Mouse (Mus musculus): ENCODE results near the gene Cirbp. TPM values are rescaled to one million over a fixed set of nuclear protein-coding genes. Genes with fewer than 3 reads are reported as not detected.

Gene Cirbp
- 93.4 and 153 TPM in 2 replicates for polyA plus RNA-seq (2012; rRNA removed; ENCODE audit: low replicate concordance)

GRCm38 (mm10) chr10:80165392-80166128, at the start of gene Cirbp:
Cirbp (plus strand) TSS chr10:80165985.

GRCm38 (mm10) chr10:80138553-80139438, 27.0 kb upstream of the Cirbp start, which contains the start of gene Atp5d:
Atp5d (plus strand) TSS chr10:80138632.

DNA sequence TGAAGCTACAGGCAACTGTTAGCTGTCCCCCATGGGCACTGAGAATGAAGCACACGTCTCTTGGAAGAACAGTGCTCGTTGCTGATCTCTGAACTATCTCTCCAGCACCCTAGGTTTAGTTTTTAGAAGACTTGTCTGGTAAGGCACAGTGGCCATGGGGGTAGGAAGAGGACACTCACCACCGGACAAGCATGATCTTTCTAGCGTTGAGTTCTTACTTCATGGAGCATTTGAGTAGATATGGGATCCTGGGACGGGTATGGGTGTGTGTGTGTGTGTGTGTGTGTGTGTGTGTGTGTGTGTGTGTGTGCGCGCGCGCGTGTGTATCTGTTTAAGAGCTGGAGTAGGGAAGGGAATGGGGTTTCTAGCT, 25.1 kb upstream of the Cirbp start, which contains the start of gene Cbarp:
Gene Cbarp, minus strand, starts transcription at position 170 of the 370 bp plus-strand sequence.

DNA sequence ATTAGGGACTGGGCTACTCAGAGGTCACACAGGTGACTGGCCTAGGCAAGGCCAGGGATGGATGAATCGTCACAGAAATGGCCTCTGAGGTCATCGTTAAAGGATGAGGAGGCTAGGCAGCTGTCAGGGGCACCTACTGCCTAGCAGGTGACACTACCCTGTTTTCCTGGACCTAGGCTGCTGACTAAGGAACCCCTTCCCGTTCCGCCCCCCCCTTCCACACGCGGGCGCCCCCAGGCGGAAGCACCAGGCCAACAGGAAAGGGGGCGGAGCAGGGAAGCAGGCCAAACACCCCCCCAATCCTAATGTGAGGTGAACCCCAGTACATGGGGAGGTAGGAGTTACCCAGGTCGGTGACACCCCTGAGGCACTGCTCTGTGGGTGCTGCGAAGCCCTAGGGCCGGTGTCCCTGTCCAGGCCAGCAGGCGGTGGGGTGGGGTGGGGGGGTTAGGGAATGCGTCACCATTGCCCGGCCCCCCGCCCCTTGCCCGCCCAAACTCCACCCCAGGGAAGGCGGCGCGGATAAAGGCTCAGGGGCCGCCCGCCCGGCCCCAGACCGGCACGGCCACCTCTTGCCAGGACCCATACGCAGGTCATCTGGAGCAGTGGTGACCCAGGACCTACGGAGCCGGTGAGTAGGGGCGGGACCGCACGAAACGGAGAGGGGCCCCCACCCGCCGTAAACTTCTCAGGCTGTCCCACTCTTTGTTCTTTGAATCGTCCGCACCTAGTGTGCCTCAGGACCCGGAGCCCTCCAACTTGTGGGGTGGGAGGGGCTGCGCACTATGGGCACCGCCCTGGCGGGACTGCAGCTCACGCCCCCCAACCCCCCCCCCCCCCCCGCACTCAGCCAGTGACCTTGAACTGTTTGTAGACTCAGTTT, 17.8 kb upstream of the Cirbp start, which contains the start of gene Midn:
Gene Midn, plus strand, starts transcription at position 554 of the 883 bp plus-strand sequence.

GRCm38 (mm10) chr10:80172527-80173292, 6.9 kb downstream of the Cirbp start, which contains the start of gene 1600002K03Rik:
1600002K03Rik (plus strand) TSS chr10:80172944.

GRCm38 (mm10) chr10:80179068-80180051, 13.6 kb downstream of the Cirbp start, which contains the start of gene Efna2:
Efna2 (plus strand) TSS chr10:80179482.

Other genes with a start within 250 kb of the Cirbp start
- 9.0 and 14.4 TPM in 2 replicates for gene Kiss1r, start 249.0 kb upstream of the Cirbp start, polyA plus RNA-seq (2012; rRNA removed; ENCODE audit: low replicate concordance)
- 194 and 208 TPM in 2 replicates for gene R3hdm4, start 244.8 kb upstream of the Cirbp start, polyA plus RNA-seq (2012; rRNA removed; ENCODE audit: low replicate concordance)
- 5.2 and 16.6 TPM in 2 replicates for gene Arid3a, start 238.9 kb upstream of the Cirbp start, polyA plus RNA-seq (2012; rRNA removed; ENCODE audit: low replicate concordance)
- gene Wdr18, start 205.8 kb upstream of the Cirbp start, polyA plus RNA-seq (2012; rRNA removed; ENCODE audit: low replicate concordance): 47.1 and 52.1 TPM in 2 replicates
- gene Grin3b, start 195.3 kb upstream of the Cirbp start, polyA plus RNA-seq (2012; rRNA removed; ENCODE audit: low replicate concordance): 0.10 and 0.30 TPM in 2 replicates
- gene Tmem259, start 181.7 kb upstream of the Cirbp start, polyA plus RNA-seq (2012; rRNA removed; ENCODE audit: low replicate concordance): 304 and 505 TPM in 2 replicates
- 138 and 301 TPM in 2 replicates for gene Cnn2, start 177.4 kb upstream of the Cirbp start, polyA plus RNA-seq (2012; rRNA removed; ENCODE audit: low replicate concordance)
- gene Abca7, start 169.5 kb upstream of the Cirbp start, polyA plus RNA-seq (2012; rRNA removed; ENCODE audit: low replicate concordance): 23.5 and 40.2 TPM in 2 replicates
- 152 and 343 TPM in 2 replicates for gene Arhgap45, start 149.3 kb upstream of the Cirbp start, polyA plus RNA-seq (2012; rRNA removed; ENCODE audit: low replicate concordance)
- gene Polr2e, start 126.2 kb upstream of the Cirbp start, polyA plus RNA-seq (2012; rRNA removed; ENCODE audit: low replicate concordance): 129 and 172 TPM in 2 replicates
- 1,265 and 1,308 TPM in 2 replicates for gene Gpx4, start 118.8 kb upstream of the Cirbp start, polyA plus RNA-seq (2012; rRNA removed; ENCODE audit: low replicate concordance)
- gene Sbno2, start 60.4 kb upstream of the Cirbp start, polyA plus RNA-seq (2012; rRNA removed; ENCODE audit: low replicate concordance): 106 and 161 TPM in 2 replicates
- 164 and 186 TPM in 2 replicates for gene Stk11, start 50.2 kb upstream of the Cirbp start, polyA plus RNA-seq (2012; rRNA removed; ENCODE audit: low replicate concordance)
- 1,044 and 2,712 TPM in 2 replicates for gene Atp5d, start 27.4 kb upstream of the Cirbp start, polyA plus RNA-seq (2012; rRNA removed; ENCODE audit: low replicate concordance)
- gene Cbarp, start 25.1 kb upstream of the Cirbp start, polyA plus RNA-seq (2012; rRNA removed; ENCODE audit: low replicate concordance): 27.7 and 53.0 TPM in 2 replicates
- gene Midn, start 17.7 kb upstream of the Cirbp start, polyA plus RNA-seq (2012; rRNA removed; ENCODE audit: low replicate concordance): 83.5 and 239 TPM in 2 replicates
- 11.7 and 15.0 TPM in 2 replicates for gene 1600002K03Rik, start 7.0 kb downstream of the Cirbp start, polyA plus RNA-seq (2012; rRNA removed; ENCODE audit: low replicate concordance)
- 5.0 and 12.1 TPM in 2 replicates for gene Efna2, start 13.5 kb downstream of the Cirbp start, polyA plus RNA-seq (2012; rRNA removed; ENCODE audit: low replicate concordance)
- gene Mum1, start 60.4 kb downstream of the Cirbp start, polyA plus RNA-seq (2012; rRNA removed; ENCODE audit: low replicate concordance): 45.9 and 46.8 TPM in 2 replicates
- 857 and 948 TPM in 2 replicates for gene Ndufs7, start 83.1 kb downstream of the Cirbp start, polyA plus RNA-seq (2012; rRNA removed; ENCODE audit: low replicate concordance)
- 41.6 and 54.2 TPM in 2 replicates for gene Gamt, start 95.0 kb downstream of the Cirbp start, polyA plus RNA-seq (2012; rRNA removed; ENCODE audit: low replicate concordance)
- gene Dazap1, start 95.5 kb downstream of the Cirbp start, polyA plus RNA-seq (2012; rRNA removed; ENCODE audit: low replicate concordance): 40.3 and 92.4 TPM in 2 replicates
- 1,242 and 1,668 TPM in 2 replicates for gene Rps15, start 126.5 kb downstream of the Cirbp start, polyA plus RNA-seq (2012; rRNA removed; ENCODE audit: low replicate concordance)
- gene Apc2, start 130.0 kb downstream of the Cirbp start, polyA plus RNA-seq (2012; rRNA removed; ENCODE audit: low replicate concordance): 1.4 and 1.9 TPM in 2 replicates
- gene 2310011J03Rik, start 154.6 kb downstream of the Cirbp start, polyA plus RNA-seq (2012; rRNA removed; ENCODE audit: low replicate concordance): 57.6 and 67.1 TPM in 2 replicates
- 18.9 and 31.0 TPM in 2 replicates for gene Pcsk4, start 163.5 kb downstream of the Cirbp start, polyA plus RNA-seq (2012; rRNA removed; ENCODE audit: low replicate concordance)
- 17.8 and 36.0 TPM in 2 replicates for gene Reep6, start 164.0 kb downstream of the Cirbp start, polyA plus RNA-seq (2012; rRNA removed; ENCODE audit: low replicate concordance)
- gene Adamtsl5, start 182.4 kb downstream of the Cirbp start, polyA plus RNA-seq (2012; rRNA removed; ENCODE audit: low replicate concordance): 47.3 and 58.2 TPM in 2 replicates
- gene Plk5, start 190.5 kb downstream of the Cirbp start, polyA plus RNA-seq (2012; rRNA removed; ENCODE audit: low replicate concordance): 2.2 and 3.0 TPM in 2 replicates
- 13.8 and 47.5 TPM in 2 replicates for gene Mex3d, start 221.7 kb downstream of the Cirbp start, polyA plus RNA-seq (2012; rRNA removed; ENCODE audit: low replicate concordance)
- gene Mbd3, start 233.6 kb downstream of the Cirbp start, polyA plus RNA-seq (2012; rRNA removed; ENCODE audit: low replicate concordance): 134 and 161 TPM in 2 replicates
- gene Uqcr11, start 240.8 kb downstream of the Cirbp start, polyA plus RNA-seq (2012; rRNA removed; ENCODE audit: low replicate concordance): 1,950 and 2,616 TPM in 2 replicates

All from mammary gland, adult 2 months (tissue).